Mouse (Mus musculus): ENCODE data around the gene Tmem202.

GRCm38 (mm10) chr9:59487331-59487730 is 52.3 kb downstream of the Tmem202 start:
- no peak for TF ChIP-seq CTCF (IDR thresholded peaks at IDR 0.05; ENCODE audit: low read depth)
- no peak for TF ChIP-seq EP300 (IDR thresholded peaks at IDR 0.05; ENCODE audit: low read depth)
